Mouse (Mus musculus) MEL (cell line): ENCODE measurements around the gene Chid1. TPM values are rescaled to one million over a fixed set of nuclear protein-coding genes. Genes with fewer than 3 reads are reported as not detected.

Source experiments
- DNase-seq: peaks from one replicate; pipeline ENCODE4 v3.0.0; 2011; ENCODE audit warnings: low read depth, low spot score
- H3K27ac ChIP-seq: 2 replicates; pipeline ENCODE4 v1.5.1; 2012; ENCODE audit warnings: low read depth, mild to moderate bottlenecking, control low read depth, low read length, moderate library complexity; ENCODE audit not compliant: control insufficient read depth
- H3K27me3 ChIP-seq, 2 experiments: fragments of 150-350 bp in 1 of 2; sonication (generic) in 1 of 2; 2 replicates each; pipeline ENCODE4 v1.6.1; 2012; ENCODE audit warnings: low read length in 2 of 2, mild to moderate bottlenecking in 2 of 2, improper control_type of control experiment in 1 of 2, moderate library complexity in 1 of 2; ENCODE audit not compliant: insufficient read depth in 2 of 2, control insufficient read depth in 1 of 2
- H3K36me3 ChIP-seq, 2 experiments: 2 replicates each; pipeline ENCODE4 v1.6.1; 2012 to 2014; ENCODE audit warnings: low read length in 2 of 2, improper control_type of control experiment in 1 of 2, inconsistent platforms in 1 of 2, mild to moderate bottlenecking in 1 of 2; ENCODE audit not compliant: insufficient read depth in 2 of 2, control insufficient read depth in 1 of 2
- H3K4me1 ChIP-seq, 2 experiments: fragments of 150-350 bp in 1 of 2; sonication (generic) in 1 of 2; 2 replicates each; pipeline ENCODE4 v1.6.1; 2012; ENCODE audit warnings: low read length in 2 of 2, improper control_type of control experiment in 1 of 2, mild to moderate bottlenecking in 1 of 2; ENCODE audit not compliant: insufficient read depth in 2 of 2, control insufficient read depth in 1 of 2
- H3K4me3 ChIP-seq, 2 experiments: fragments of 150-350 bp in 1 of 2; sonication (generic) in 1 of 2; 2 replicates each; pipeline ENCODE4 v1.5.1; 2012; ENCODE audit warnings: low read depth in 2 of 2, low read length in 2 of 2, mild to moderate bottlenecking in 2 of 2, moderate library complexity in 2 of 2, control low read depth in 1 of 2, improper control_type of control experiment in 1 of 2; ENCODE audit not compliant: control insufficient read depth in 1 of 2, insufficient read depth in 1 of 2
- H3K79me2 ChIP-seq: 2 replicates; pipeline ENCODE4 v1.6.1; 2012; ENCODE audit warnings: mild to moderate bottlenecking, low read length, moderate library complexity; ENCODE audit not compliant: control insufficient read depth, poor library complexity, insufficient read depth
- H3K9ac ChIP-seq: 2 replicates; pipeline ENCODE4 v1.6.1; 2012; ENCODE audit warnings: low read depth, mild to moderate bottlenecking, control low read depth, low read length, moderate library complexity; ENCODE audit not compliant: control insufficient read depth, poor library complexity, severe bottlenecking
- H3K9me3 ChIP-seq: fragments of 150-350 bp; sonication (generic); replicated peaks from 2 replicates; pipeline ENCODE4 v1.6.1; 2012; ENCODE audit warnings: mild to moderate bottlenecking, low read length, improper control_type of control experiment, moderate library complexity; ENCODE audit not compliant: insufficient read depth
- BHLHE40 ChIP-seq: IDR thresholded peaks from 2 replicates; pipeline ENCODE4 v1.6.1; 2012; ENCODE audit warnings: low read depth, mild to moderate bottlenecking, inconsistent platforms, low read length, improper control_type of control experiment, borderline replicate concordance
- CTCF ChIP-seq, 3 experiments: IDR thresholded peaks in 2 of 3; conservative IDR thresholded peaks in 1 of 3; 2 replicates each; pipeline ENCODE4 v1.5.1; 2011 to 2012; ENCODE audit warnings: low read length in 3 of 3, low read depth in 2 of 3, mild to moderate bottlenecking in 2 of 3, improper control_type of control experiment in 1 of 3, inconsistent platforms in 1 of 3, mixed read lengths in 1 of 3, moderate library complexity in 1 of 3; ENCODE audit not compliant: control insufficient read depth in 1 of 3, insufficient read depth in 1 of 3, poor library complexity in 1 of 3, severe bottlenecking in 1 of 3
- ELF1 ChIP-seq: IDR thresholded peaks from 2 replicates; pipeline ENCODE4 v1.6.1; 2014; ENCODE audit warnings: low read depth, mild to moderate bottlenecking, inconsistent platforms, low read length, improper control_type of control experiment, moderate library complexity
- EP300 ChIP-seq, 2 experiments: IDR thresholded peaks; 2 replicates each; pipeline ENCODE4 v1.6.1; 2011; ENCODE audit warnings: improper control_type of control experiment in 2 of 2, low read length in 2 of 2, low read depth in 1 of 2, mild to moderate bottlenecking in 1 of 2
- ETS1 ChIP-seq: IDR thresholded peaks from 2 replicates; pipeline ENCODE4 v1.6.1; 2012; ENCODE audit warnings: low read depth, mild to moderate bottlenecking, inconsistent platforms, low read length, improper control_type of control experiment, moderate library complexity
- GATA1 ChIP-seq: IDR thresholded peaks from 2 replicates; pipeline ENCODE4 v1.6.1; 2011; ENCODE audit warnings: low read depth, low read length, improper control_type of control experiment
- HCFC1 ChIP-seq: IDR thresholded peaks from 2 replicates; pipeline ENCODE4 v1.6.1; 2012; ENCODE audit warnings: low read depth, mild to moderate bottlenecking, inconsistent platforms, low read length, improper control_type of control experiment, moderate library complexity
- KAT2A ChIP-seq: conservative IDR thresholded peaks from 2 replicates; pipeline ENCODE4 v1.6.1; 2012; ENCODE audit warnings: low read depth, low read length, improper control_type of control experiment, inconsistent platforms
- MAFK ChIP-seq: IDR thresholded peaks from 2 replicates; pipeline ENCODE4 v1.6.1; 2011; ENCODE audit warnings: low read depth, mild to moderate bottlenecking, low read length, improper control_type of control experiment, borderline replicate concordance
- MXI1 ChIP-seq: IDR thresholded peaks from 2 replicates; pipeline ENCODE4 v1.6.1; 2011; ENCODE audit warnings: mild to moderate bottlenecking, low read depth, low read length, improper control_type of control experiment
- NELFE ChIP-seq: IDR thresholded peaks from 2 replicates; pipeline ENCODE4 v1.6.1; 2011; ENCODE audit warnings: low read depth, low read length, improper control_type of control experiment
- POLR2A ChIP-seq, 2 experiments: IDR thresholded peaks; 2 replicates each; pipeline ENCODE4 v1.6.1; 2011 to 2012; ENCODE audit warnings: low read length in 2 of 2, mild to moderate bottlenecking in 2 of 2, control low read depth in 1 of 2, improper control_type of control experiment in 1 of 2, low read depth in 1 of 2, moderate library complexity in 1 of 2; ENCODE audit not compliant: control insufficient read depth in 1 of 2, insufficient read depth in 1 of 2, poor library complexity in 1 of 2
- POLR2AphosphoS2 ChIP-seq: IDR thresholded peaks from 2 replicates; pipeline ENCODE4 v1.6.1; 2011; ENCODE audit warnings: low read length, improper control_type of control experiment
- RCOR1 ChIP-seq: IDR thresholded peaks from 2 replicates; pipeline ENCODE4 v1.6.1; 2012; ENCODE audit warnings: low read depth, mild to moderate bottlenecking, inconsistent platforms, low read length, improper control_type of control experiment
- TAL1 ChIP-seq: IDR thresholded peaks from 2 replicates; pipeline ENCODE4 v1.6.1; 2012; ENCODE audit warnings: mild to moderate bottlenecking, inconsistent platforms, low read length, moderate library complexity, mixed read lengths
- TBP ChIP-seq: IDR thresholded peaks from 2 replicates; pipeline ENCODE4 v1.8.0; 2011; ENCODE audit warnings: low read depth, low read length, improper control_type of control experiment
- UBTF ChIP-seq: IDR thresholded peaks from 2 replicates; pipeline ENCODE4 v1.6.1; 2012; ENCODE audit warnings: low read depth, mild to moderate bottlenecking, inconsistent platforms, low read length, improper control_type of control experiment, moderate library complexity, borderline replicate concordance; ENCODE audit not compliant: insufficient read depth
- ZC3H11A ChIP-seq: IDR thresholded peaks from 2 replicates; pipeline ENCODE4 v1.6.1; 2012; ENCODE audit warnings: low read depth, mild to moderate bottlenecking, inconsistent platforms, low read length, improper control_type of control experiment
- ZKSCAN1 ChIP-seq: IDR thresholded peaks from 2 replicates; pipeline ENCODE4 v1.6.1; 2012; ENCODE audit warnings: low read depth, mild to moderate bottlenecking, inconsistent platforms, low read length, improper control_type of control experiment, moderate library complexity
- ZNF384 ChIP-seq: IDR thresholded peaks from 2 replicates; pipeline ENCODE4 v1.6.1; 2012; ENCODE audit warnings: low read depth, mild to moderate bottlenecking, inconsistent platforms, low read length, improper control_type of control experiment
- polyA plus RNA-seq, 2 experiments: library from polyadenylated mRNA; stranded (reverse) in 1 of 2; unstranded in 1 of 2; fragments of >175 nt in 1 of 2; fragments of >200 nt in 1 of 2; gene quantifications; 2 replicates each; pipeline versions ENCODE4 v1.2.1 to v1.2.4; 2012; ENCODE audit warnings: low replicate concordance in 2 of 2, low read depth in 1 of 2; ENCODE audit not compliant: insufficient read length in 2 of 2, insufficient read depth in 1 of 2, missing spikeins in 1 of 2
- total RNA-seq: library from RNA; depleted of rRNA; stranded (reverse); fragments of 300-350 nt; gene quantifications from 2 replicates; pipeline ENCODE4 v1.2.3, GENCODE M21; 2012

The Chid1 gene
- total and polyA plus RNA-seq, 3 experiments: 36.1 to 46.7 TPM; not detected in 1

GRCm38 (mm10) chr7:141517638-141518037 is 22.0 kb downstream of the Chid1 start:
- no peak overlapping the region for H3K4me3 ChIP-seq
- H3K79me2 ChIP-seq: no peaks in the 10 kb centered on the region
- no peak for DNase-seq
- no peaks in the 10 kb centered on the region for H3K27me3 ChIP-seq
- no peak overlapping the region for H3K9ac ChIP-seq
- H3K36me3 ChIP-seq: no peaks in the 10 kb centered on the region
- H3K27ac ChIP-seq: no peak overlapping the region
- no peaks in the 10 kb centered on the region for H3K9me3 ChIP-seq
- TF ChIP-seq POLR2A (IDR thresholded peaks at IDR 0.05; ENCODE audit: control insufficient read depth in 1 of 2, insufficient read depth in 1 of 2, low read depth in 1 of 2, low read length in 2 of 2, poor library complexity in 1 of 2) (no peak), UBTF (no peak), MAFK (no peak), HCFC1 (no peak), KAT2A (no peak), TAL1 (no peak), ETS1 (no peak), RCOR1 (no peak), NELFE (no peak), POLR2AphosphoS2 (no peak), MXI1 (no peak), CTCF (IDR thresholded peaks at IDR 0.05 in 2 of 3, conservative IDR thresholded peaks at IDR 0.05 in 1 of 3; ENCODE audit: control insufficient read depth in 1 of 3, insufficient read depth in 1 of 3, low read depth in 2 of 3, low read length in 3 of 3, poor library complexity in 1 of 3, severe bottlenecking in 1 of 3) (no peak)
- TF ChIP-seq, all 39 proteins: peak for 0
- no peaks in the 10 kb centered on the region for H3K4me1 ChIP-seq

GRCm38 (mm10) chr7:141510681-141511191 is 28.9 kb downstream of the Chid1 start:
- DNase-seq: no peak
- no peaks in the 10 kb centered on the region for H3K27me3 ChIP-seq
- H3K9me3 ChIP-seq: no peaks in the 10 kb centered on the region
- no peaks in the 10 kb centered on the region for H3K4me1 ChIP-seq
- H3K79me2 ChIP-seq: no peaks in the 10 kb centered on the region
- H3K9ac ChIP-seq: no peak overlapping the region
- no peak overlapping the region for H3K4me3 ChIP-seq
- TF ChIP-seq ELF1 (no peak), CTCF (IDR thresholded peaks at IDR 0.05 in 2 of 3, conservative IDR thresholded peaks at IDR 0.05 in 1 of 3; ENCODE audit: control insufficient read depth in 1 of 3, insufficient read depth in 1 of 3, low read depth in 2 of 3, low read length in 3 of 3, poor library complexity in 1 of 3, severe bottlenecking in 1 of 3) (no peak), KAT2A (no peak), TBP (no peak), POLR2A (IDR thresholded peaks at IDR 0.05; ENCODE audit: control insufficient read depth in 1 of 2, insufficient read depth in 1 of 2, low read depth in 1 of 2, low read length in 2 of 2, poor library complexity in 1 of 2) (no peak), ZNF384 (no peak), GATA1 (no peak), EP300 (IDR thresholded peaks at IDR 0.05; ENCODE audit: low read depth in 1 of 2, low read length in 2 of 2) (no peak), BHLHE40 (no peak), RCOR1 (no peak), ZKSCAN1 (no peak), UBTF (no peak), ZC3H11A (no peak)
- no peak overlapping the region for H3K27ac ChIP-seq
- no peaks in the 10 kb centered on the region for H3K36me3 ChIP-seq
